Mouse (Mus musculus): Measurements from ENCODE around the gene Gm16181. TPM values are rescaled to one million over a fixed set of nuclear protein-coding genes. Genes with fewer than 3 reads are reported as not detected.

Gene Gm16181
- polyA plus RNA-seq, 1 experiment from 2014 or later: 0.30 TPM

- H3K27me3 ChIP-seq (ENCODE audit: insufficient read depth, poor library complexity, severe bottlenecking): peaks cover 4% of the 10 kb centered on the region; the same call in 1 of the 2 replicates
- 76% methylated on average over 7 of the region's 7 CpGs for WGBS
- no peak within 1 kb of the TSS for H3K4me3 ChIP-seq
- H3K27ac ChIP-seq: 0 out of 2 replicates have a peak within 1 kb of the TSS, but pooled peaks have one; percentile 42
- H3K36me3 ChIP-seq: no peaks in the 10 kb centered on the region
- H3K4me1 ChIP-seq: peaks cover 17% of the 10 kb centered on the region
- DNase-seq (ENCODE audit: low spot score): no peak
- H3K9me3 ChIP-seq: no peaks in the 10 kb centered on the region
Observed at GRCm38 (mm10) chr17:35187959-35188610, 32.5 kb upstream of the Gm16181 start, which contains the start of gene Lst1. TSS of gene Lst1 (minus strand) at chr17:35188439.

- Histone ChIP-seq H3K4me1 (peaks cover 22% of the 10 kb centered on the region), H3K4me3 (no peak overlapping the region), H3K27me3 (ENCODE audit: insufficient read depth, poor library complexity, severe bottlenecking) (peaks cover 14% of the 10 kb centered on the region), H3K9me3 (no peaks in the 10 kb centered on the region), H3K36me3 (no peaks in the 10 kb centered on the region), H3K27ac (0 out of 2 replicates have a peak overlapping the region, but pooled peaks have one; percentile 42)
- 43% methylated on average over 1 of the region's 1 CpGs for WGBS
- DNase-seq (ENCODE audit: low spot score): no peak
Observed at GRCm38 (mm10) chr17:35189186-35189585, 31.4 kb upstream of the Gm16181 start.

DNA sequence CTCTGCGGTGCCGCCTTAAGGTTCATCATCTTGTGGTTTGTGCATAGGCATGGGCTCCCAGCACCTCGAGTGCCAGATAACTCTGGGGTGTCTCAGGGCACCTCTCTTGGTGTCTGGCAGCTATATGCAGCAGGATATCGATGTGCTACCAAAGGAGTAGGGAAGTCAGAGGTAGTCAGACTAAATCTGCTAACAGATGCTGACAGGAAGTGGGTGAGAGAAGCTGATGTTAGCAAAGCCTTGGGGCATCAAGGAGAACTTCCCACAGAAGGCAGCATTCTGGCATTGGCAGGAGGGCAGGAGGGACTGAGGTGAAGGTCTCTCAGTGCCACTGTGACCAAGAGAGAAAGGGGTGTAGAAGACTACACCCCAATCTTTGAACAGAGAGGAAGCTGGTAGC lies 30.5 kb upstream of the Gm16181 start:
- no peaks in the 10 kb centered on the region for H3K36me3 ChIP-seq
- no peak overlapping the region for H3K4me3 ChIP-seq
- H3K9me3 ChIP-seq: no peaks in the 10 kb centered on the region
- no peak for DNase-seq (ENCODE audit: low spot score)
- peaks cover 23% of the 10 kb centered on the region for H3K27me3 ChIP-seq (ENCODE audit: insufficient read depth, poor library complexity, severe bottlenecking)
- WGBS: 56% methylated on average over 4 of the region's 4 CpGs
- H3K27ac ChIP-seq: no peak overlapping the region
- H3K4me1 ChIP-seq: peaks cover 30% of the 10 kb centered on the region

DNA sequence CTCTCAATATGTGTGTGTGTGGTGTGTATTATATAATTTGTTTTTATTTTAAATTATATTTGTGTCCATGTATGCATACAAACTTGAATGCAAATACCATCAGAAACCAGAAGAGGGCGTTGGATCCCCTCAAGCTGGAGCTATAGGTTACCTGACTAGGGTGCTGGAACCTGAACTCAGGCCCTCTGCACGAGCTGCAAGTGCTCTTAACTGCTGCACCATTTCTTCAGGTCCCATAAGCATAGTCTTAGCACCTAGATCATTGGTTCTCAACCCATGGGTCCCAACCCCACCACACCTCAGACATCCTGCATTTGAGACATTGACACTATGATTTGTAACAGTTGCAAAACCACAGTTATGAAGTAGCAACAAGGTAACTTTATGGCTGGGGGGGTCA lies 28.9 kb upstream of the Gm16181 start:
- H3K36me3 ChIP-seq: no peaks in the 10 kb centered on the region
- no peak overlapping the region for H3K4me3 ChIP-seq
- peaks cover 40% of the 10 kb centered on the region for H3K27me3 ChIP-seq (ENCODE audit: insufficient read depth, poor library complexity, severe bottlenecking)
- no peak overlapping the region for H3K27ac ChIP-seq
- DNase-seq (ENCODE audit: low spot score): no peak
- WGBS: 54% methylated on average over 2 of the region's 2 CpGs
- H3K4me1 ChIP-seq: peaks cover 34% of the 10 kb centered on the region
- no peaks in the 10 kb centered on the region for H3K9me3 ChIP-seq

DNA sequence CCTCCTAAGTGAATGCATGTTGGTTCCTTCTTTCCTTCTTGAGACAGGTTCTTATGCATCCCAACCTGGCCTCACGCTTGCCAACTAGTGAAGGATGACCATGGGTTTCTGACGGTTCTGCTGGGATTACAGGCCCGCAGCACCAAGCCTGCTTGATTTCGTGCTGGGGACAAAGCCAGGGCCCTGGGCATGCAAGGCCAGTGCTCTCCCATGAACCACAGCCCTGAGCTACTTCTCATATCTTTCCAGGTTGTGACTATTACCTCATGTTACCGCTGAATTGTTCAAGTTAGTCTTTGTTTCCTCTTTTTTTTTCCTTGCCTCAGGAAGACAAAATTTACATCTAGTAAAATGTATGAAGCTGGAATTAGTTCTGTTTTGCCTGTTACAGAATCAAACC lies 27.7 kb upstream of the Gm16181 start:
- Histone ChIP-seq H3K9me3 (no peaks in the 10 kb centered on the region), H3K27me3 (ENCODE audit: insufficient read depth, poor library complexity, severe bottlenecking) (peaks cover 52% of the 10 kb centered on the region), H3K4me3 (no peak overlapping the region), H3K27ac (no peak overlapping the region), H3K4me1 (peaks cover 34% of the 10 kb centered on the region), H3K36me3 (no peaks in the 10 kb centered on the region)
- WGBS: 75% methylated on average over 5 of the region's 5 CpGs
- DNase-seq (ENCODE audit: low spot score): no peak

- no peak for DNase-seq (ENCODE audit: low spot score)
- peak within 1 kb of the TSS; percentile 62 for H3K4me3 ChIP-seq
- H3K27ac ChIP-seq: peak within 1 kb of the TSS; percentile 47; the same call in 1 of the 2 replicates
- 53% methylated on average over 28 of the region's 28 CpGs for WGBS
- H3K36me3 ChIP-seq: no peaks in the 10 kb centered on the region
- H3K27me3 ChIP-seq (ENCODE audit: insufficient read depth, poor library complexity, severe bottlenecking): peaks cover 62% of the 10 kb centered on the region
- H3K9me3 ChIP-seq: no peaks in the 10 kb centered on the region
- peaks cover 34% of the 10 kb centered on the region for H3K4me1 ChIP-seq
Observed at GRCm38 (mm10) chr17:35193881-35194843, 26.5 kb upstream of the Gm16181 start, which contains the start of gene Ltb. TSS of gene Ltb (plus strand) at chr17:35194439.

GRCm38 (mm10) chr17:35194844-35195630 lies 25.6 kb upstream of the Gm16181 start:
- peaks cover 29% of the 10 kb centered on the region for H3K4me1 ChIP-seq
- peaks cover 71% of the 10 kb centered on the region for H3K27me3 ChIP-seq (ENCODE audit: insufficient read depth, poor library complexity, severe bottlenecking)
- peak overlapping the region; percentile 62 for H3K4me3 ChIP-seq
- WGBS: 37% methylated on average over 19 of the region's 19 CpGs
- H3K27ac ChIP-seq: peak overlapping the region; percentile 47
- no peaks in the 10 kb centered on the region for H3K36me3 ChIP-seq
- DNase-seq (ENCODE audit: low spot score): no peak
- H3K9me3 ChIP-seq: no peaks in the 10 kb centered on the region

- no peaks in the 10 kb centered on the region for H3K36me3 ChIP-seq
- peak overlapping the region; percentile 62 for H3K4me3 ChIP-seq
- H3K27ac ChIP-seq: peak overlapping the region; percentile 47
- peaks cover 78% of the 10 kb centered on the region for H3K27me3 ChIP-seq (ENCODE audit: insufficient read depth, poor library complexity, severe bottlenecking)
- H3K4me1 ChIP-seq: peaks cover 32% of the 10 kb centered on the region
- H3K9me3 ChIP-seq: no peaks in the 10 kb centered on the region
- peak; percentile 89 for DNase-seq (ENCODE audit: low spot score)
- 2% methylated on average over 66 of the region's 66 CpGs for WGBS
Observed at GRCm38 (mm10) chr17:35195631-35196320, 24.9 kb upstream of the Gm16181 start.

DNA sequence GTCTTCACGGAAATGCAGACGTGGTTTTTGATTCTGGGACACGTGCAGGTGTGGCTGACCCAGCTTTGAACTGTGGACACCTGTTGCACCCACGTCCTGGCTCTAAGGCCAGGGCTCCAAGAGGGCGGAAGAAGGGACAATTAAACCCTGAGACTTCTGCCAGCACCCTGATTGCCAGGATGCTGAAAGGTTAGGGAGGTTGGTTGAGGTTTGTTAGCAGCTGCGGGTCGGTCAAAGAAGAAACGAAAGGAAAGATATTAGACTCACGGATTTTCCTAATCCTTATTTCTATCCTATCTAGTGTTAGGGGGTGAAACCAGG lies 24.4 kb upstream of the Gm16181 start:
- peak overlapping the region; percentile 62 for H3K4me3 ChIP-seq
- no peak for DNase-seq (ENCODE audit: low spot score)
- H3K27ac ChIP-seq: no peak overlapping the region
- H3K9me3 ChIP-seq: no peaks in the 10 kb centered on the region
- H3K4me1 ChIP-seq: peaks cover 32% of the 10 kb centered on the region
- 26% methylated on average over 9 of the region's 9 CpGs for WGBS
- H3K36me3 ChIP-seq: no peaks in the 10 kb centered on the region
- peaks cover 83% of the 10 kb centered on the region for H3K27me3 ChIP-seq (ENCODE audit: insufficient read depth, poor library complexity, severe bottlenecking)

DNA sequence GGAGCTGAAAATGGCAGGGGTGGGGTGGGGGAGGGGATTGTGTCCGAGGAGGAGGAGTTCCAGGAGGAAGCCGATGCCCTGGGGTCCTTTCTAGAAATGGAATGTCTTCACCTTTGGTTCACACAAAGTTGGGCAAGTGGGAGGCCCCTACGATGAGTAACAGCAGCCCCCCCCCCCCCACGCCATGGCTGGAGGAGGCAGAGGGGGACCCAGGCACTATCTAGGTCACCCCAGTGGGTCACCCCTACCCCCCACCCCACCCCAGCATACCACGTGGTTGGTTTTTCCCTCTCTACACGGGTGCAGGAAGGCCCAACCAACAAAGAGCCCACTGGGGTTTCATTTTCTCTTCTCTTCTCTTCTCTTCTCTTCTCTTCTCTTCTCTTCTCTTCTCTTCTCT lies 23.5 kb upstream of the Gm16181 start:
- Histone ChIP-seq H3K27me3 (ENCODE audit: insufficient read depth, poor library complexity, severe bottlenecking) (peaks cover 92% of the 10 kb centered on the region), H3K4me3 (no peak overlapping the region), H3K4me1 (peaks cover 32% of the 10 kb centered on the region), H3K9me3 (no peaks in the 10 kb centered on the region), H3K36me3 (no peaks in the 10 kb centered on the region), H3K27ac (no peak overlapping the region)
- no peak for DNase-seq (ENCODE audit: low spot score)
- 43% methylated on average over 6 of the region's 6 CpGs for WGBS

GRCm38 (mm10) chr17:35198029-35198428 lies 22.6 kb upstream of the Gm16181 start:
- DNase-seq (ENCODE audit: low spot score): no peak
- H3K4me3 ChIP-seq: no peak overlapping the region
- no peak overlapping the region for H3K27ac ChIP-seq
- H3K4me1 ChIP-seq: peaks cover 32% of the 10 kb centered on the region
- WGBS: 60% methylated on average over 7 of the region's 7 CpGs
- no peaks in the 10 kb centered on the region for H3K9me3 ChIP-seq
- H3K36me3 ChIP-seq: no peaks in the 10 kb centered on the region
- peaks cover 97% of the 10 kb centered on the region for H3K27me3 ChIP-seq (ENCODE audit: insufficient read depth, poor library complexity, severe bottlenecking)

DNA sequence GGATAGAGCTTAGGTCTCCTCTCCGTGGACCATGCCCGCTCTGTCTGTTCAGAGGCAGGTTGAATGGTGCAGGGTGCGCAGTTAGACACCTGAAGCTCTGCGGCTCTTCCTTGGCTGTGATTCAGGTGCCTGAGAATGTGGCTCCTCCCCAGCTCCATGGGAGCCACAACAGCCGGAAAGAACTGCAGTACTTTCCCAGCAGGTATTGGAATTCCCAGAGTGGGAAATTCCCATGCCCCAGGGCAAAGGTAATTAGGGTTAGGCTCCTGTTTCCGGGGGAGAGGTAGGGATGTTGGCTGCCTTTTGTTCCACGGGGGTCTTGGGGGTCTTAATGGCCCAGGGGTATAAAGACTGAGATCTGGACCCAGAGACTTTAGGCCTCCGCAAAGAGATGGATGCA lies 21.7 kb upstream of the Gm16181 start:
- Histone ChIP-seq H3K4me1 (peaks cover 29% of the 10 kb centered on the region), H3K36me3 (no peaks in the 10 kb centered on the region), H3K27me3 (ENCODE audit: insufficient read depth, poor library complexity, severe bottlenecking) (peaks cover 98% of the 10 kb centered on the region), H3K9me3 (no peaks in the 10 kb centered on the region), H3K4me3 (no peak overlapping the region), H3K27ac (no peak overlapping the region)
- DNase-seq (ENCODE audit: low spot score): no peak
- WGBS: 28% methylated on average over 8 of the region's 8 CpGs
